Mouse (Mus musculus) lung, postnatal 25 days (tissue): ENCODE data around the gene Apol9b.
A peak's percentile ranks its signal among the peaks of the same experiment; 100 is the strongest.

ENCODE experiments used
- DNase-seq: peaks from one replicate; pipeline ENCODE4 v3.0.0; 2022; ENCODE audit warnings: low spot score

The Apol9b gene

DNA sequence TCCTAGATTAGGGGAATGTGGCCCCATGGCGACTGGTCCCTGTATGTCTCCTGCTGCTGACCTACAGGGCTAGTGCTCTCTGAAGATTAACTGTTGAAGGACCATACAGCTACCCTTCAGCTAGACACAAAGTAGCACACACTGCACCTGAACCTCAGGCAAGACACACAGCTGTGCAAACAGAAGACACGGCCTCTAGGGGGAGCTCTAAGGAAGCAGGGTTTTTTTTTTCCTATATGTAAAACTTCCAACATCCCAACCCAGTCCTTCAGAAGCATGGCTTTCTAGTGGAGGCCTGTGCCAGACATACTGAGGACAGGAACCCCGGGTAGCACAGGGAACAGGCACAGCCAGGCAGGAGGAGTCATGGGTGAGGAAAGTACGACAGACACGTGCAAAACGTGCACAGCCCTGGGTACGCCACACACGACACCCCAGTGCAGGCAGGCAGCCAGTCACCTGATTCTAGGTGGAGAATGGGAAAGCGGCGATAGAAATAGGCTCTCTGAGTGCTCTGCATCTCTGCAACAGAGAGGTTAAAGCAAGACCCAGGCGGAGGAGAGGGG is 53.7 kb downstream of the Apol9b start:
- DNase-seq, result peak; percentile 54

DNA sequence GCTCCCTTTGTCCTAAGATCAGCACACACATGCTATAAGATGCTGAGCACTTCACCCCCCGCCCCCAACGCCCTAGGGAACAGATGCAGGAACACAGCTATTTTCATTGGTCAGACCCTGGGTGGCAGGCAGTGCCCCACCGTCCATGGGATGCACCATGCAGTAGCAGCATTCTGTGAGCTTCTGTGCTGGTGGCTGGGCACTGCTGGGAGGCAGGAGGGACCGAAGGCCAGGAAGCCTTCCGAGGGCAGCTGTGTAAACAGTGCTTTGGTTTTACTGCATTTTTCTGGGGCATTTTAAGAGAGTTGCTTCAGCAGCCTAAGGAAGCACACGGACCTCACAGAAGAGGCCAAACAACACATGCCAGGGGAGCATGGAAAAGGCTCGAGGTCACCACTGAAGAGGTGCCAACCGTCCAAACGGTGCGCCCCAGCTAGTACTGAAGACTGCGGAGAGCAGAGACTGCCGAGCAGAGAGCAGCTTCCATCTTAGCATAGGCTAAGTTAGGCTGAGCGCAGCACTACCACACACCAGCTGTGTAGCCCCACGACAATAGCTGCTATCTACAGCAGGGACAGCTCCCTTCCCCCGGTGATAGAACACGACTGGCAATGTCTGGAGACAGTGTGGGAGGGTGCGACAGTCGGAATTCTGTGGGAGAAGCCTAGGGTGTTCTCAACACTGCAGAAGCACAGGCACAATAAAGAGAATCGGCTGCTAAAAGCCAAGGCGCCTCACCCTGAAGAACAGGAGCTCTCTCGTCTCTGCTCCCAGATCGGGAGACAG is 55.4 kb downstream of the Apol9b start:
- DNase-seq, result no peak

DNA sequence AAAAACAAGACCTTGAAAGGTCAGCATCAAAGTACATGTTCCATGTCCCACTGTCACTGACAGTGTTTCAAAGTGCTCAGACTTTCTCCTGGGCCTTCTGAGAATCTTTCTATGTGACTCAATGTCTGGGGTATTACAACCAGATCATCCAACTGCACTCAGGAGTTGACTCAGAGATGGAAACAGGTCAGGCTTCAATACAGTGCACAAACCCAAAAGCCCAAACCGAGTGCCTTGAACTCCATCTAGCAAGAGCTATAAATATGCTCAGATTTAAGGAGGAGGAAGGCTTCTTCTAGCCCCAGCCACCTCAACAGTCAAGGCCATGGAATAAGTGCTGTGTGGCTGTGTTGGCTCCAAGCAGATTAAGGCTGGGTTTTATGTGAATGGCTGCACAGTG is 57.0 kb downstream of the Apol9b start:
- no peak for DNase-seq
